Mouse (Mus musculus): ENCODE measurements around the gene Rfng.
A peak's percentile ranks its signal among the peaks of the same experiment; 100 is the strongest.
"Not testable (repeated sequence)": the region's sequence is repeated elsewhere in the genome, so short reads cannot be mapped to it uniquely, and the experiment has no call there.

The Rfng gene

DNA sequence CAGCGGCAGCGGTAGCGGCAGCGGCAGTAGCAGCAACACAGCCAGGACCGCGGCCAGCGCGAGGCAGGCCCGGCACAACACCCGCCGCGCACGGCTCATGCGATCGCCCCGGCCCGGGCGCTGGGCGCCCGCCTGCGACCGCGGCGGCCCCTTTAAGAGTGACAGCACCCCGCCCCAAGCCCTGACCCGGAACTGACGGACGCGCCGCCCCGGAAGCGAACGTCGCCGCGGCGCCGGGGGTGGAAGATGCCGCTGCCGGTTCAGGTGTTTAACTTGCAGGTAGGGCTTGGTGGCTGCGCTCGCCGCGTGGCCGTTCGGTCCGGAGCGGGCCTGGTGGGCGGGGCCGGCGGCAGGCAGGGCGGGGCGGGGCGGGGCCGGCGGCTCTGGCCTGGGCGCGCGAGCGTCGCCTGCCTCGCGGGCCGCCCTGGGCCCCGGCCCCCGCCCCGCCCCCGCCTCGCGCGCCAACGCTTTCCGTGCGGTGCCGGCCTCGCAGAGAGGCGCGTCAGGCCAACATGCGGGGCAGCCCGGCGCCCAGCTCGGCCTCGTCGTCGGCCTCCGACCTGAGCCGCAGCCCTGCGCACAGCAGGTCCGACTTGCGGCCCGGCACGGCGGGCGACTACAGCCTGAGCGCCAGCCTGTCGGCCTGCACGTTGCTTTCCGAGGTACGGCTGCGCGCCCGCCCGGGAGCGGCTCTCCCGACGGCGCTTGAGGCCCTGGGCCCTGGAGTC is at the start of gene Rfng, which contains the start of gene Gps1:
TSS of gene Rfng (minus strand) at position 144 of the 728 bp plus-strand sequence.
TSS of gene Gps1 (plus strand) at position 209 of the 728 bp plus-strand sequence.
- peaks cover 71% of the 10 kb centered on the region for H3K4me1 ChIP-seq (replicated peaks; ENCODE audit: low read depth, low read length)
- peak within 1 kb of the TSS; percentile 95 for H3K4me3 ChIP-seq (replicated peaks; ENCODE audit: low read length)
- H3K27me3 ChIP-seq (ENCODE audit: insufficient read depth, low read length): no peaks in the 10 kb centered on the region
- no peaks in the 10 kb centered on the region for H3K9me3 ChIP-seq (ENCODE audit: low read length)
- peaks cover 68% of the 10 kb centered on the region for H3K36me3 ChIP-seq (ENCODE audit: insufficient read depth, low read length)
- no peak for TF ChIP-seq NANOG (IDR thresholded peaks at IDR 0.05; ENCODE audit: borderline replicate concordance, low read length)

GRCm38 (mm10) chr11:120832962-120833361 is 49.0 kb upstream of the Rfng start:
- not testable (repeated sequence) for H3K9me3 ChIP-seq (ENCODE audit: low read length); H3K4me3 ChIP-seq (replicated peaks; ENCODE audit: low read length); H3K36me3 ChIP-seq (ENCODE audit: insufficient read depth, low read length); H3K27me3 ChIP-seq (ENCODE audit: insufficient read depth, low read length)
- H3K4me1 ChIP-seq (replicated peaks; ENCODE audit: low read depth, low read length): peaks cover 17% of the 10 kb centered on the region

DNA sequence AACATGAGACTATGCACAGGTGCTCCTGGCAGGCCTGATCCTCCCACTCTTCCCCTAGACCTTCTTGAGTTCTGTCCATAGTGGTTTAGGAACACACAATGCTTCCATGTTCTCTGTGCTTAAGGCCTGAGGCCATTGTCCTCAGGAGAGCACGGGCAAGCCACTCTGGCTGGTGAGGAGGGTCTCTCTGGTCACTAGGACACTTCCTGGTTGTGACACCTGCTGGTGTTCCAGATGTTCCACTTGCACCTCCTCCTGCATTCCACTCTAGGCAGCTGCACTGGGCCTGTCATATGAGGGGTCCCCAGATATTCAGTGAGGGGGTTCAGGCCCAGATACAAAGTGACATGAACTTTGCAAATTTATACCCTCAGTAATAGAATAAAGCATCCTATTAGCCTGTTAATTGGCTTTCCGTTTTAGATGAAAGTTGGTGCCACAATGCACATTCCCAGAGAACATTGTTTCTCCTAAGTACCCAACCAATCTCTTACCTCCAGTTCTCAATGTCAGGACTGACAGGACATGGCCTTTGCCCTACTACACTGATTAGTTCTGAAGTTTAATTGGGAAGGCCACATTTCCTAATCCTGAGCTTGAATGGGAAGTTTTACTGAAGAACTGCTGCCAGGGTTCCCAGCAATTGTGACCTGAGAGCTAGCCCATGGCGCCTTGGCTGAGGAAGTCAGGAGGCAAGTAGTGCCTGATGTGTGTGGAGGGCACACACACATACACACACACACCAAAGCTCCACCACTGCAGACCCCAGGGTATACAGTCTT is 47.8 kb upstream of the Rfng start:
- H3K36me3 ChIP-seq (ENCODE audit: insufficient read depth, low read length): no peaks in the 10 kb centered on the region
- TF ChIP-seq CTCF (conservative IDR thresholded peaks at IDR 0.05; ENCODE audit: low read length) (no peak), NANOG (IDR thresholded peaks at IDR 0.05; ENCODE audit: borderline replicate concordance, low read length) (no peak), POU5F1 (IDR thresholded peaks at IDR 0.05; ENCODE audit: borderline replicate concordance, low read length) (no peak)

DNA sequence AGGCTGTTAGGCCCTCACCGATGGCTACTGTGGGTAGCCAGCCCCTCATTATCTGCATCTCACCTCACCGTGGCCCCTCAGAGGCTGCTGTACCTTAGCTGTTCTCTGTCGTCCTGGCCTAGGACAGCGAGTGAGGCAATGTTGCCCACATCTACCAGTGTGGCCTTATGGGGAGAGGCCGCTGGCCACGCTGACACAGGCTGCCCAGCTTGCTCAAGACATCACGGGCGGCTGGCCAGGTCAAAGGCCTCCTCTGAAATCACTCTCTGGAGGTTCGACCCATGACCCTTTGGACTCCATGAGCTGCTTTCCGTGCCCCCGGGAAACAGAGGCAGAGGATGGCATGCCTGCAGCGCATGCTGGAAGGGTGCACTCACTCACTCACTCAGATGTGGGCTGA is 46.7 kb upstream of the Rfng start:
- Histone ChIP-seq H3K4me1 (replicated peaks; ENCODE audit: low read depth, low read length) (peaks cover 36% of the 10 kb centered on the region), H3K27me3 (ENCODE audit: insufficient read depth, low read length) (no peaks in the 10 kb centered on the region), H3K9me3 (ENCODE audit: low read length) (no peaks in the 10 kb centered on the region), H3K4me3 (replicated peaks; ENCODE audit: low read length) (no peak overlapping the region), H3K36me3 (ENCODE audit: insufficient read depth, low read length) (no peaks in the 10 kb centered on the region)
- TF ChIP-seq POU5F1 (IDR thresholded peaks at IDR 0.05; ENCODE audit: borderline replicate concordance, low read length) (no peak), NANOG (IDR thresholded peaks at IDR 0.05; ENCODE audit: borderline replicate concordance, low read length) (no peak), CTCF (conservative IDR thresholded peaks at IDR 0.05; ENCODE audit: low read length) (no peak)

More for the DNA sequence above, 47.8 kb upstream of the Rfng start:
- Histone ChIP-seq H3K4me1 (replicated peaks; ENCODE audit: low read depth, low read length) (peaks cover 25% of the 10 kb centered on the region), H3K27me3 (ENCODE audit: insufficient read depth, low read length) (no peaks in the 10 kb centered on the region), H3K4me3 (replicated peaks; ENCODE audit: low read length) (no peak overlapping the region), H3K9me3 (ENCODE audit: low read length) (no peaks in the 10 kb centered on the region)

- no peaks in the 10 kb centered on the region for H3K27me3 ChIP-seq (ENCODE audit: insufficient read depth, low read length)
- TF ChIP-seq CTCF (conservative IDR thresholded peaks at IDR 0.05; ENCODE audit: low read length): no peak
- TF ChIP-seq POU5F1 (IDR thresholded peaks at IDR 0.05; ENCODE audit: borderline replicate concordance, low read length): no peak
- TF ChIP-seq NANOG (IDR thresholded peaks at IDR 0.05; ENCODE audit: borderline replicate concordance, low read length): no peak
- H3K4me1 ChIP-seq (replicated peaks; ENCODE audit: low read depth, low read length): peaks cover 44% of the 10 kb centered on the region
- H3K9me3 ChIP-seq (ENCODE audit: low read length): no peaks in the 10 kb centered on the region
- H3K36me3 ChIP-seq (ENCODE audit: insufficient read depth, low read length): no peaks in the 10 kb centered on the region
- no peak overlapping the region for H3K4me3 ChIP-seq (replicated peaks; ENCODE audit: low read length)
These were observed 45.9 kb upstream of the Rfng start for GRCm38 (mm10) chr11:120829757-120830532.

DNA sequence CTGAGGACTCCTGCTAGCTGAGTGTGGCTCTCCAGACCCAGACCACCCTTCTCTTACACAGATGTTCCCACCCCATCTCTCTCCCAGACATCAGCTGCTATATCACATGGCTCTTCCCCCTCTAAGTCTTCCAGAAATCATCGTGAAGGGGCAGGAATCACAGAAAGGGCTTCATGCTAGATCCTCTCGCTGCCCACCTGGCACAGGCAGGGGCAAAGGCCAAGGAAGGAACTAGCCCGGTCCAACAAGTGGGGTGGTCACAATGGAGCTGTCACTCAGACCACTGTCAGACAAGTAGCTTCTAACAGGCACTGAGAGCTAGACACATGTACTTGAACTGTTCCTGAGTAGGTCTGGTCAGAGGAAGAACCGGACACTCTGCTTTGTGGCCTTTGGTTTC is 44.4 kb upstream of the Rfng start:
- H3K27me3 ChIP-seq (ENCODE audit: insufficient read depth, low read length): no peaks in the 10 kb centered on the region
- no peaks in the 10 kb centered on the region for H3K9me3 ChIP-seq (ENCODE audit: low read length)
- H3K4me1 ChIP-seq (replicated peaks; ENCODE audit: low read depth, low read length): peaks cover 36% of the 10 kb centered on the region
- no peak overlapping the region for H3K4me3 ChIP-seq (replicated peaks; ENCODE audit: low read length)
- no peaks in the 10 kb centered on the region for H3K36me3 ChIP-seq (ENCODE audit: insufficient read depth, low read length)
- no peak for TF ChIP-seq POU5F1 (IDR thresholded peaks at IDR 0.05; ENCODE audit: borderline replicate concordance, low read length)
- TF ChIP-seq NANOG (IDR thresholded peaks at IDR 0.05; ENCODE audit: borderline replicate concordance, low read length): no peak
- no peak for TF ChIP-seq CTCF (conservative IDR thresholded peaks at IDR 0.05; ENCODE audit: low read length)

GRCm38 (mm10) chr11:120826016-120826953 is 42.3 kb upstream of the Rfng start:
- H3K4me3 ChIP-seq (replicated peaks; ENCODE audit: low read length): no peak overlapping the region
- peaks cover 56% of the 10 kb centered on the region for H3K4me1 ChIP-seq (replicated peaks; ENCODE audit: low read depth, low read length)
- no peaks in the 10 kb centered on the region for H3K27me3 ChIP-seq (ENCODE audit: insufficient read depth, low read length)
- peaks cover 19% of the 10 kb centered on the region for H3K36me3 ChIP-seq (ENCODE audit: insufficient read depth, low read length)
- no peak for TF ChIP-seq CTCF (conservative IDR thresholded peaks at IDR 0.05; ENCODE audit: low read length)
- TF ChIP-seq POU5F1 (IDR thresholded peaks at IDR 0.05; ENCODE audit: borderline replicate concordance, low read length): no peak
- TF ChIP-seq NANOG (IDR thresholded peaks at IDR 0.05; ENCODE audit: borderline replicate concordance, low read length): no peak
- no peaks in the 10 kb centered on the region for H3K9me3 ChIP-seq (ENCODE audit: low read length)
